Mouse (Mus musculus) CH12.LX (cell line): ENCODE measurements at regions not wholly inside any gene's neighbourhood (a gene's known extent, or its start where the extent isn't known, plus 50 kb on each side); places are given as distances from the start of the nearest gene placed in this dataset.

Experiments
- CHD1 ChIP-seq: IDR thresholded peaks from 2 replicates; pipeline ENCODE4 v1.6.1; 2012; ENCODE audit warnings: low read depth, low read length, improper control_type of control experiment, inconsistent platforms
- CTCF ChIP-seq, 2 experiments: IDR thresholded peaks in 1 of 2; conservative IDR thresholded peaks in 1 of 2; 2 replicates each; pipeline ENCODE4 v1.5.1; 2011 to 2012; ENCODE audit warnings: low read depth in 2 of 2, low read length in 2 of 2, improper control_type of control experiment in 1 of 2, inconsistent platforms in 1 of 2, mild to moderate bottlenecking in 1 of 2, moderate library complexity in 1 of 2
- ETS1 ChIP-seq: conservative IDR thresholded peaks from 2 replicates; pipeline ENCODE4 v1.6.1; 2012; ENCODE audit warnings: low read depth, mild to moderate bottlenecking, inconsistent platforms, low read length, improper control_type of control experiment, moderate library complexity
- MXI1 ChIP-seq: IDR thresholded peaks from 2 replicates; pipeline ENCODE4 v1.6.1; 2011; ENCODE audit warnings: mild to moderate bottlenecking, low read depth, low read length, improper control_type of control experiment
- PAX5 ChIP-seq: IDR thresholded peaks from 2 replicates; pipeline ENCODE4 v1.6.1; 2012; ENCODE audit warnings: low read length, inconsistent platforms, mixed read lengths
- POLR2A ChIP-seq: IDR thresholded peaks from 2 replicates; pipeline ENCODE4 v1.6.1; 2011; ENCODE audit warnings: low read depth, mild to moderate bottlenecking, improper control_type of control experiment, low read length
- SIN3A ChIP-seq: IDR thresholded peaks from 2 replicates; pipeline ENCODE4 v1.6.1; 2012; ENCODE audit warnings: low read length, improper control_type of control experiment, inconsistent platforms
- TBP ChIP-seq: conservative IDR thresholded peaks from 2 replicates; pipeline ENCODE4 v1.6.1; 2011; ENCODE audit warnings: low read depth, low read length, improper control_type of control experiment

DNA sequence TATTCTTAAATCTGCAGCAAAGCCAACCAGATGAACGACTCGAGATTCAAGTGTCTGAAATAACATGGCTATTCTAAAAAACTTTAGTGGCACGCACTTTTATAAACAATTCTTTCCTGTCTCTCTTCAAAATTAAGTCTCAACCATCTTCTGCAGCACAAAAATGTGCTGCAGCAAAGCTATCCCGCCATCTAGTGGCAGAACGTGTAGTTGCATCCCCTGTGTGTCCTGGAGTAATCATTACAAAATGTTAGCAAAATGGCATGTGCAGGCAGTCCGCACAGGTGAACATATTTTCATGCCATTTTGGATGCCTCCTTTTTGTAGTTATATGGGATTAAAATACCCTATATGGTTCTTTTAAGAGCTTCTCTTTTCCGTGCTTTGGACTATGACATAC lies 293.1 kb upstream of the Slc7a14 start:
- TF ChIP-seq CTCF (conservative IDR thresholded peaks at IDR 0.05 in 1 of 2, IDR thresholded peaks at IDR 0.05 in 1 of 2; ENCODE audit: low read depth in 2 of 2, low read length in 2 of 2) (peak; percentile 86 to 92), PAX5 (no peak), SIN3A (no peak), TBP (no peak), CHD1 (no peak), POLR2A (no peak), MXI1 (no peak), ETS1 (no peak)
